9 mouse cellular contexts compared by ENCODE assay signal in genomic region chr13:28988751-28989703, GRCm38 (mm10). TPM values are rescaled to one million over a fixed set of nuclear protein-coding genes. Genes with fewer than 3 reads are reported as not detected.
DNase-seq lines count a peak whose midpoint lies in the region; ATAC-seq and TF ChIP-seq lines count a peak whose summit lies in the region.
"Had no signal": no experiment of that assay in that cellular context is flagged by ENCODE, and none has a peak within 500 bp of the region (broad histone marks: within the 10 kb centered on the region; RNA-seq: fewer than 3 reads in every experiment).

No protein-coding gene starts in this region.

- TF ChIP-seq EP300 in stomach, postnatal 0 days (optimal IDR thresholded peaks at IDR 0.05), result no peak

- H3K27me3 ChIP-seq in midbrain, embryonic 11.5 days (ENCODE audit: control insufficient read depth, insufficient read depth, low read length), result no peaks in the 10 kb centered on the region
- no peaks in the 10 kb centered on the region for H3K27me3 ChIP-seq in midbrain, postnatal 0 days (ENCODE audit: insufficient read depth, low read length)
- H3K27me3 ChIP-seq in forebrain, embryonic 16.5 days (replicated peaks; ENCODE audit: control insufficient read depth, insufficient read depth, low read length), result no peaks in the 10 kb centered on the region
- no peaks in the 10 kb centered on the region for H3K27me3 ChIP-seq in liver, embryonic 13.5 days
- H3K27me3 ChIP-seq in stomach, postnatal 0 days (ENCODE audit: control insufficient read depth, insufficient read depth, low read length), result no peaks in the 10 kb centered on the region
- no peaks in the 10 kb centered on the region for H3K27me3 ChIP-seq in cerebellum, adult 2 months (ENCODE audit: control insufficient read depth, insufficient read depth, low read length)
- H3K27me3 ChIP-seq: Patski had no signal

- ATAC-seq in midbrain, embryonic 11.5 days (ENCODE audit: low FRiP score), result no peak
- ATAC-seq in midbrain, postnatal 0 days (ENCODE audit: low FRiP score), result no peak
- ATAC-seq in forebrain, embryonic 16.5 days, result peak; percentile 62
- ATAC-seq in liver, embryonic 13.5 days (ENCODE audit: low read depth), result no peak
- ATAC-seq in stomach, postnatal 0 days (ENCODE audit: low FRiP score, low TSS enrichment), result peak; percentile 91
- ATAC-seq: Patski had no signal

- TF ChIP-seq POLR2A in cerebellum, adult 2 months (IDR thresholded peaks at IDR 0.05; ENCODE audit: borderline replicate concordance, insufficient read depth, low read length), result no peak

- no peaks in the 10 kb centered on the region for H3K36me3 ChIP-seq in midbrain, embryonic 11.5 days (ENCODE audit: control insufficient read depth, insufficient read depth, low read length)
- no peaks in the 10 kb centered on the region for H3K36me3 ChIP-seq in midbrain, postnatal 0 days (ENCODE audit: insufficient read depth, low read length)
- H3K36me3 ChIP-seq in forebrain, embryonic 16.5 days (ENCODE audit: control insufficient read depth, insufficient read depth), result no peaks in the 10 kb centered on the region
- no peaks in the 10 kb centered on the region for H3K36me3 ChIP-seq in liver, embryonic 13.5 days
- no peaks in the 10 kb centered on the region for H3K36me3 ChIP-seq in stomach, postnatal 0 days (ENCODE audit: control insufficient read depth, insufficient read depth, low read length)

- H3K9ac ChIP-seq in midbrain, embryonic 11.5 days (ENCODE audit: low read length), result no peak overlapping the region
- H3K9ac ChIP-seq in midbrain, postnatal 0 days (replicated peaks; ENCODE audit: low read length, poor library complexity, severe bottlenecking), result no peak overlapping the region
- H3K9ac ChIP-seq in forebrain, embryonic 16.5 days (replicated peaks; ENCODE audit: low read depth, low read length), result no peak overlapping the region
- no peak overlapping the region for H3K9ac ChIP-seq in liver, embryonic 13.5 days
- no peak overlapping the region for H3K9ac ChIP-seq in stomach, postnatal 0 days (ENCODE audit: low read length)

- 45% methylated on average over 16 of the region's 16 CpGs for WGBS in midbrain, embryonic 11.5 days
- WGBS in midbrain, postnatal 0 days, result 43% methylated on average over 16 of the region's 16 CpGs
- WGBS in forebrain, embryonic 16.5 days, result 29% methylated on average over 16 of the region's 16 CpGs
- WGBS in liver, embryonic 13.5 days (ENCODE audit: insufficient replicate concordance), result 34% methylated on average over 16 of the region's 16 CpGs
- 35% methylated on average over 16 of the region's 16 CpGs for WGBS in stomach, postnatal 0 days
- 65% methylated on average over 16 of the region's 16 CpGs for WGBS in cerebellum, adult 2 months

- H3K4me1 ChIP-seq in midbrain, embryonic 11.5 days (ENCODE audit: control insufficient read depth, insufficient read depth, low read length), result peaks cover 3% of the 10 kb centered on the region; the same call in 1 of the 2 replicates
- H3K4me1 ChIP-seq in midbrain, postnatal 0 days (ENCODE audit: insufficient read depth, low read length), result no peaks in the 10 kb centered on the region
- H3K4me1 ChIP-seq in forebrain, embryonic 16.5 days (replicated peaks; ENCODE audit: control insufficient read depth, insufficient read depth, low read length), result peaks cover 3% of the 10 kb centered on the region
- H3K4me1 ChIP-seq in liver, embryonic 13.5 days (replicated peaks), result peaks cover 16% of the 10 kb centered on the region
- no peaks in the 10 kb centered on the region; the same call in 1 of the 2 replicates for H3K4me1 ChIP-seq in stomach, postnatal 0 days (replicated peaks; ENCODE audit: control insufficient read depth, insufficient read depth)
- no peaks in the 10 kb centered on the region for H3K4me1 ChIP-seq in cerebellum, adult 2 months (ENCODE audit: control insufficient read depth, insufficient read depth, low read length)

- no peak overlapping the region for H3K4me2 ChIP-seq in midbrain, embryonic 11.5 days
- H3K4me2 ChIP-seq in midbrain, postnatal 0 days (ENCODE audit: low read depth, low read length, poor library complexity, severe bottlenecking), result no peak overlapping the region
- H3K4me2 ChIP-seq in forebrain, embryonic 16.5 days (ENCODE audit: low read length), result no peak overlapping the region
- peak overlapping the region; percentile 23; the same call in 1 of the 2 replicates for H3K4me2 ChIP-seq in liver, embryonic 13.5 days
- H3K4me2 ChIP-seq in stomach, postnatal 0 days (replicated peaks; ENCODE audit: low read depth), result no peak overlapping the region; the same call in none of the 2 replicates

- no peak for TF ChIP-seq CTCF in midbrain, postnatal 0 days (IDR thresholded peaks at IDR 0.05)
- TF ChIP-seq CTCF in stomach, postnatal 0 days (IDR thresholded peaks at IDR 0.05; ENCODE audit: low read depth), result no peak
- no peak for TF ChIP-seq CTCF in cerebellum, adult 2 months (IDR thresholded peaks at IDR 0.05; ENCODE audit: borderline replicate concordance, insufficient read depth, low read depth, low read length)

- no peak overlapping the region for H3K27ac ChIP-seq in midbrain, embryonic 11.5 days (ENCODE audit: low read depth, low read length)
- H3K27ac ChIP-seq in midbrain, postnatal 0 days (ENCODE audit: low read depth, low read length), result no peak overlapping the region
- H3K27ac ChIP-seq in forebrain, embryonic 16.5 days (ENCODE audit: low read length), result no peak overlapping the region
- H3K27ac ChIP-seq in liver, embryonic 13.5 days, result no peak overlapping the region
- peak overlapping the region; percentile 24; the same call in 1 of the 2 replicates for H3K27ac ChIP-seq in stomach, postnatal 0 days (replicated peaks)
- no peak overlapping the region for H3K27ac ChIP-seq in cerebellum, adult 2 months (ENCODE audit: insufficient read depth, low read length)

- H3K9me3 ChIP-seq in midbrain, embryonic 11.5 days (ENCODE audit: control insufficient read depth, low read length), result no peaks in the 10 kb centered on the region
- H3K9me3 ChIP-seq in midbrain, postnatal 0 days (ENCODE audit: low read length), result no peaks in the 10 kb centered on the region
- no peaks in the 10 kb centered on the region for H3K9me3 ChIP-seq in forebrain, embryonic 16.5 days (ENCODE audit: control insufficient read depth, low read length)
- H3K9me3 ChIP-seq in liver, embryonic 13.5 days (replicated peaks), result no peaks in the 10 kb centered on the region
- H3K9me3 ChIP-seq in stomach, postnatal 0 days (ENCODE audit: control insufficient read depth, low read length), result no peaks in the 10 kb centered on the region

- peak; percentile 82 for DNase-seq in midbrain, embryonic 11.5 days (ENCODE audit: low spot score, missing footprints)
- no peak for DNase-seq in midbrain, postnatal 0 days (ENCODE audit: low spot score)
- no peak for DNase-seq in liver, embryonic 13.5 days
- peak; percentile 61 for DNase-seq in stomach, postnatal 0 days (ENCODE audit: low spot score)
- no peak for DNase-seq in cerebellum, adult 2 months
- DNase-seq in layer of hippocampus, adult 9-11 months, result no peak
- DNase-seq in layer of hippocampus, adult 9-10 months (ENCODE audit: low spot score), result no peak

- no peak overlapping the region for H3K4me3 ChIP-seq in midbrain, embryonic 11.5 days (ENCODE audit: low read depth, low read length)
- H3K4me3 ChIP-seq in midbrain, postnatal 0 days (ENCODE audit: low read depth, low read length), result no peak overlapping the region
- no peak overlapping the region for H3K4me3 ChIP-seq in forebrain, embryonic 16.5 days (replicated peaks; ENCODE audit: low read length)
- H3K4me3 ChIP-seq in liver, embryonic 13.5 days (replicated peaks), result no peak overlapping the region
- H3K4me3 ChIP-seq in stomach, postnatal 0 days (ENCODE audit: low read depth, low read length), result no peak overlapping the region
- H3K4me3 ChIP-seq in cerebellum, adult 2 months (replicated peaks; ENCODE audit: insufficient read depth, low read depth, low read length), result no peak overlapping the region

RNA-seq across cellular contexts. Expression of gene Sox4, which starts 35.5 kb away (rescaled TPM):
- 164 and 175 TPM in 2 replicates for polyA plus RNA-seq in midbrain, embryonic 11.5 days (2014; fragmentation: Nextera tagmentation; extraction: Ambion mirVana)
- 169 and 203 TPM in 2 replicates for total RNA-seq in midbrain, postnatal 0 days (2014; rRNA removed)
- polyA plus RNA-seq in midbrain, postnatal 0 days (2015; fragmentation: Nextera tagmentation; extraction: Ambion mirVana), result 115 and 135 TPM in 2 replicates
- polyA plus RNA-seq in forebrain, embryonic 16.5 days (2015; fragmentation: Nextera tagmentation; extraction: Ambion mirVana), result 224 and 276 TPM in 2 replicates
- polyA plus RNA-seq in liver, embryonic 13.5 days (2015; fragmentation: Nextera tagmentation; extraction: Ambion mirVana), result 2.7 and 4.2 TPM in 2 replicates
- 23.1 and 23.8 TPM in 2 replicates for polyA plus RNA-seq in stomach, postnatal 0 days (2015; fragmentation: Nextera tagmentation; extraction: Ambion mirVana)
- polyA plus RNA-seq in cerebellum, adult 2 months (2012; rRNA removed), result 4.2 and 4.7 TPM in 2 replicates

Comparison
In these comparisons a context has a peak if more than half of its experiments do, and no peak if none do; other contexts are left out.
1. DNase-seq: peak in midbrain, embryonic 11.5 days (single experiment) and stomach, postnatal 0 days (single experiment); none in midbrain, postnatal 0 days (single experiment), liver, embryonic 13.5 days (single experiment), cerebellum, adult 2 months (0 of 2), layer of hippocampus, adult 9-11 months (single experiment) and layer of hippocampus, adult 9-10 months (single experiment).
2. ATAC-seq: peak in forebrain, embryonic 16.5 days (single experiment) and stomach, postnatal 0 days (single experiment); none in midbrain, embryonic 11.5 days (single experiment), midbrain, postnatal 0 days (single experiment) and liver, embryonic 13.5 days (single experiment).